Mouse (Mus musculus) bone marrow macrophage, adult 2 months (primary cell): ENCODE results near the gene Naga.

Experiments used
- CTCF ChIP-seq: IDR thresholded peaks from 2 replicates; pipeline ENCODE4 v1.5.1; 2012; ENCODE audit warnings: low read depth, mild to moderate bottlenecking, low read length, moderate library complexity
- POLR2A ChIP-seq: IDR thresholded peaks from 2 replicates; pipeline ENCODE4 v1.6.1; 2012; ENCODE audit warnings: mild to moderate bottlenecking, low read depth, low read length, borderline replicate concordance

DNA sequence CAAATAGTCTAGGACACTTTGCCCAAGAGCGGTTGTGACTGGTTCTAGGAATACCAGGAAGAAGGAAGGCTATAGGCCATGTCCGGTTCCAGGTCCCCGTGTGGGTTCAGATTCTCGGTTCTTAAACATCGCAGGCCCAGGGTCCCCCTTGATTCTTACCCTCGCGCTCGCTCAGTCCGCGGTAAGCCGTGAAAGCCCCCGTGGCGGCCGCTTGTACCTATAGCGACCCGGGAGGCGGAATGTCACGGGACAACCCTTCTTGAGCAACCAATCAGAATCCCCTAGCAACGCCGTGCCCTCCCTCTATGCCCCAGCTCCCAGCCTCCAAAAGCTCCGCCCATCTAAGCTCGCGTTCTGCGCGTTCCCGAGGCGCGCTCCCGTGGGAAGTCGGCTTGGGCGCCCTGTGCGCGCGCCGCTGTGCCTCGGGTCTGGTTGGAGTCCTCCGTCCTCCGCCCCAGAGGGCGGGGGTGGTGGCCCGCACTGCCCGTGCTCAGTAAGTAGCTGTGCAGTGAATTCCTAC, at the start of gene Naga, which contains the start of the genes Pheta2 and Smdt1:
- TF ChIP-seq POLR2A (peak; percentile 74; the same call in 1 of the 2 replicates), CTCF (no peak)
